Mouse (Mus musculus): ENCODE data around the gene Dennd1b. TPM values are rescaled to one million over a fixed set of nuclear protein-coding genes. Genes with fewer than 3 reads are reported as not detected.

Gene Dennd1b
- total and polyA plus RNA-seq, 3 experiments = 8.0 to 8.9 (median 8.0) TPM

GRCm38 (mm10) chr1:138915596-138915995 is 47.6 kb upstream of the Dennd1b start (continued):
- TF ChIP-seq TCF12 (IDR thresholded peaks at IDR 0.05; ENCODE audit: low read depth, low read length) (no peak), JUN (IDR thresholded peaks at IDR 0.05; ENCODE audit: insufficient read depth, low read depth, low read length) (no peak), ZC3H11A (IDR thresholded peaks at IDR 0.05; ENCODE audit: low read depth, low read length) (no peak), ZMIZ1 (IDR thresholded peaks at IDR 0.05; ENCODE audit: low read depth, low read length) (no peak)

GRCm38 (mm10) chr1:138919601-138920000 is 43.6 kb upstream of the Dennd1b start:
- in situ Hi-C loops (cut with MboI; ENCODE audit: low pct_ligation_motif_present, low pct_unique_long_range_greater_than_20kb, low sequenced_read_pairs) = no loop called here
- DNase-seq (ENCODE audit: extremely low read depth) = no peak
- no peak overlapping the region for H3K4me2 ChIP-seq (ENCODE audit: insufficient read depth, low read depth, poor library complexity, severe bottlenecking)

GRCm38 (mm10) chr1:138920082-138920481 is 43.2 kb upstream of the Dennd1b start:
- no peaks in the 10 kb centered on the region for H3K79me2 ChIP-seq (replicated peaks; ENCODE audit: control insufficient read depth, extremely low read depth, insufficient read depth, poor library complexity, severe bottlenecking)
- peaks cover 9 to 45% of the 10 kb centered on the region in 2 experiments; a peak in 3 of 4 replicates for H3K4me1 ChIP-seq (ENCODE audit: control insufficient read depth in 1 of 2, insufficient read depth in 2 of 2)
- TF ChIP-seq POLR2A (IDR thresholded peaks at IDR 0.05; ENCODE audit: low read depth, low read length) = no peak
- no peak for TF ChIP-seq PAX5 (IDR thresholded peaks at IDR 0.05; ENCODE audit: low read length)
- TF ChIP-seq SIN3A (IDR thresholded peaks at IDR 0.05; ENCODE audit: low read length) = no peak
- TF ChIP-seq NELFE (IDR thresholded peaks at IDR 0.05; ENCODE audit: low read depth, low read length) = no peak
- TF ChIP-seq ZC3H11A (IDR thresholded peaks at IDR 0.05; ENCODE audit: low read depth, low read length) = no peak
- TF ChIP-seq POLR2AphosphoS2 (IDR thresholded peaks at IDR 0.05; ENCODE audit: low read depth, low read length) = no peak
- no peak for TF ChIP-seq KAT2A (IDR thresholded peaks at IDR 0.05; ENCODE audit: insufficient replicate concordance, low read length)
- no peak overlapping the region for H3K27ac ChIP-seq (ENCODE audit: insufficient read depth, low read depth)
- DNase-seq (ENCODE audit: extremely low read depth) = peak; percentile 24
- H3K4me3 ChIP-seq (replicated peaks in 1 of 3; ENCODE audit: low read depth in 2 of 3, low read length in 2 of 3, poor library complexity in 1 of 3) = no peak overlapping the region
- H3K36me3 ChIP-seq (replicated peaks in 1 of 2; ENCODE audit: control insufficient read depth in 1 of 2, insufficient read depth in 1 of 2, low read length in 1 of 2) = no peaks in the 10 kb centered on the region
- H3K9me3 ChIP-seq (replicated peaks; ENCODE audit: low read length) = no peaks in the 10 kb centered on the region
- in situ Hi-C loops (cut with MboI; ENCODE audit: low pct_ligation_motif_present, low pct_unique_long_range_greater_than_20kb, low sequenced_read_pairs) (no loop called here), dilution Hi-C loops (cut with MboI; ENCODE audit: extremely low pct_ligation_motif_present, extremely low pct_unique_long_range_greater_than_20kb, low sequenced_read_pairs) (no loop called here)
- no peaks in the 10 kb centered on the region for H3K27me3 ChIP-seq (replicated peaks)
- no peak overlapping the region for H3K4me2 ChIP-seq (ENCODE audit: insufficient read depth, low read depth, poor library complexity, severe bottlenecking)
- no peak overlapping the region for H3K9ac ChIP-seq (ENCODE audit: insufficient read depth, low read depth)

More at GRCm38 (mm10) chr1:138919601-138920000, 43.6 kb upstream of the Dennd1b start:
- Histone ChIP-seq H3K4me3 (replicated peaks in 1 of 3; ENCODE audit: low read depth in 2 of 3, low read length in 2 of 3, poor library complexity in 1 of 3) (no peak overlapping the region), H3K27ac (ENCODE audit: insufficient read depth, low read depth) (no peak overlapping the region), H3K79me2 (replicated peaks; ENCODE audit: control insufficient read depth, extremely low read depth, insufficient read depth, poor library complexity, severe bottlenecking) (no peaks in the 10 kb centered on the region), H3K4me1 (ENCODE audit: control insufficient read depth in 1 of 2, insufficient read depth in 2 of 2) (peaks cover 9 to 45% of the 10 kb centered on the region in 2 experiments; a peak in 3 of 4 replicates), H3K9me3 (replicated peaks; ENCODE audit: low read length) (no peaks in the 10 kb centered on the region), H3K9ac (ENCODE audit: insufficient read depth, low read depth) (no peak overlapping the region), H3K36me3 (replicated peaks in 1 of 2; ENCODE audit: control insufficient read depth in 1 of 2, insufficient read depth in 1 of 2, low read length in 1 of 2) (no peaks in the 10 kb centered on the region), H3K27me3 (replicated peaks) (no peaks in the 10 kb centered on the region)
- TF ChIP-seq MAX (IDR thresholded peaks at IDR 0.05; ENCODE audit: low read length) = no peak
- TF ChIP-seq POLR2A (IDR thresholded peaks at IDR 0.05; ENCODE audit: low read depth, low read length) = no peak
- TF ChIP-seq BHLHE40 (IDR thresholded peaks at IDR 0.05; ENCODE audit: low read depth, low read length) = no peak
- TF ChIP-seq ETS1 (conservative IDR thresholded peaks at IDR 0.05; ENCODE audit: low read depth, low read length) = no peak
- TF ChIP-seq CTCF (conservative IDR thresholded peaks at IDR 0.05 in 1 of 2, IDR thresholded peaks at IDR 0.05 in 1 of 2; ENCODE audit: low read depth in 2 of 2, low read length in 2 of 2) = no peak
- no peak for TF ChIP-seq JUN (IDR thresholded peaks at IDR 0.05; ENCODE audit: insufficient read depth, low read depth, low read length)
- dilution Hi-C loops (cut with MboI; ENCODE audit: extremely low pct_ligation_motif_present, extremely low pct_unique_long_range_greater_than_20kb, low sequenced_read_pairs) = no loop called here
